Mouse (Mus musculus): Measurements from ENCODE around the gene Gm49403. TPM values are rescaled to one million over a fixed set of nuclear protein-coding genes. Genes with fewer than 3 reads are reported as not detected.
A peak's percentile ranks its signal among the peaks of the same experiment; 100 is the strongest.
"Not testable (repeated sequence)": the region's sequence is repeated elsewhere in the genome, so short reads cannot be mapped to it uniquely, and the experiment has no call there.

The Gm49403 gene
- total and polyA plus RNA-seq, 2 experiments: not detected

- under 1% methylated on average over 58 of the region's 58 CpGs for WGBS
- peaks cover 3% of the 10 kb centered on the region; the same call in 1 of the 2 replicates for H3K36me3 ChIP-seq (ENCODE audit: control insufficient read depth, insufficient read depth, low read length)
- TF ChIP-seq POLR2A (IDR thresholded peaks at IDR 0.05; ENCODE audit: extremely low read depth, insufficient read depth, low read length) (peak; percentile 63; the same call in 1 of the 2 replicates), CTCF (IDR thresholded peaks at IDR 0.05; ENCODE audit: low read depth, low read length) (no peak)
Measured at GRCm38 (mm10) chr19:8888511-8889385, 5.0 kb downstream of the Gm49403 start, which contains the start of the genes 1810009A15Rik and Gm49416. TSS of gene 1810009A15Rik (plus strand) at chr19:8888853. TSS of gene Gm49416 (plus strand) at chr19:8888926.

GRCm38 (mm10) chr19:8892829-8893766 lies 9.4 kb downstream of the Gm49403 start, which contains the start of gene Ints5:
TSS of gene Ints5 (plus strand) at chr19:8893005.
- WGBS: 2% methylated on average over 54 of the region's 54 CpGs
- TF ChIP-seq POLR2A (IDR thresholded peaks at IDR 0.05; ENCODE audit: extremely low read depth, insufficient read depth, low read length) (peak; percentile 82), CTCF (IDR thresholded peaks at IDR 0.05; ENCODE audit: low read depth, low read length) (no peak)

More at GRCm38 (mm10) chr19:8888511-8889385, 5.0 kb downstream of the Gm49403 start, which contains the start of the genes 1810009A15Rik and Gm49416:
- H3K27ac ChIP-seq (replicated peaks; ENCODE audit: insufficient read depth, low read depth, low read length): peak within 1 kb of the TSS; percentile 72
- H3K9ac ChIP-seq (ENCODE audit: low read depth, low read length): peak within 1 kb of the TSS; percentile 84
- peaks cover 7% of the 10 kb centered on the region for H3K4me1 ChIP-seq (ENCODE audit: control insufficient read depth, insufficient read depth, low read length)
- DNase-seq (ENCODE audit: extremely low read depth, low read depth, low spot score): peak; percentile 88
- H3K4me3 ChIP-seq (ENCODE audit: insufficient read depth, low read depth, low read length): peak within 1 kb of the TSS; percentile 82
- H3K79me2 ChIP-seq (ENCODE audit: control insufficient read depth, insufficient read depth, low read length): peaks cover 5% of the 10 kb centered on the region; the same call in 1 of the 2 replicates
- H3K27me3 ChIP-seq (ENCODE audit: control insufficient read depth, insufficient read depth, low read length): no peaks in the 10 kb centered on the region

GRCm38 (mm10) chr19:8895397-8895960 lies 11.7 kb downstream of the Gm49403 start:
- DNase-seq (ENCODE audit: extremely low read depth, low read depth, low spot score): no peak
- no peaks in the 10 kb centered on the region for H3K27me3 ChIP-seq (ENCODE audit: control insufficient read depth, insufficient read depth, low read length)
- 90% methylated on average over 9 of the region's 9 CpGs for WGBS
- H3K27ac ChIP-seq (replicated peaks; ENCODE audit: insufficient read depth, low read depth, low read length): no peak overlapping the region
- no peak overlapping the region for H3K4me3 ChIP-seq (ENCODE audit: insufficient read depth, low read depth, low read length)
- H3K4me1 ChIP-seq (ENCODE audit: control insufficient read depth, insufficient read depth, low read length): peaks cover 10% of the 10 kb centered on the region
- TF ChIP-seq CTCF (IDR thresholded peaks at IDR 0.05; ENCODE audit: low read depth, low read length): no peak
- TF ChIP-seq POLR2A (IDR thresholded peaks at IDR 0.05; ENCODE audit: extremely low read depth, insufficient read depth, low read length): no peak
- H3K36me3 ChIP-seq (ENCODE audit: control insufficient read depth, insufficient read depth, low read length): peaks cover under 1% of the 10 kb centered on the region; the same call in 1 of the 2 replicates
- no peak overlapping the region for H3K9ac ChIP-seq (ENCODE audit: low read depth, low read length)
- peaks cover 16% of the 10 kb centered on the region; the same call in 1 of the 2 replicates for H3K79me2 ChIP-seq (ENCODE audit: control insufficient read depth, insufficient read depth, low read length)

More at GRCm38 (mm10) chr19:8892829-8893766, 9.4 kb downstream of the Gm49403 start, which contains the start of gene Ints5:
- Histone ChIP-seq H3K9ac (ENCODE audit: low read depth, low read length) (peak within 1 kb of the TSS; percentile 87), H3K36me3 (ENCODE audit: control insufficient read depth, insufficient read depth, low read length) (peaks cover 3% of the 10 kb centered on the region; the same call in 1 of the 2 replicates), H3K4me1 (ENCODE audit: control insufficient read depth, insufficient read depth, low read length) (peaks cover 10% of the 10 kb centered on the region; the same call in 1 of the 2 replicates), H3K27me3 (ENCODE audit: control insufficient read depth, insufficient read depth, low read length) (no peaks in the 10 kb centered on the region), H3K4me3 (ENCODE audit: insufficient read depth, low read depth, low read length) (peak within 1 kb of the TSS; percentile 63), H3K79me2 (ENCODE audit: control insufficient read depth, insufficient read depth, low read length) (peaks cover 12% of the 10 kb centered on the region; the same call in 1 of the 2 replicates), H3K27ac (replicated peaks; ENCODE audit: insufficient read depth, low read depth, low read length) (peak within 1 kb of the TSS; percentile 60)
- peak; percentile 80 for DNase-seq (ENCODE audit: extremely low read depth, low read depth, low spot score)

DNA sequence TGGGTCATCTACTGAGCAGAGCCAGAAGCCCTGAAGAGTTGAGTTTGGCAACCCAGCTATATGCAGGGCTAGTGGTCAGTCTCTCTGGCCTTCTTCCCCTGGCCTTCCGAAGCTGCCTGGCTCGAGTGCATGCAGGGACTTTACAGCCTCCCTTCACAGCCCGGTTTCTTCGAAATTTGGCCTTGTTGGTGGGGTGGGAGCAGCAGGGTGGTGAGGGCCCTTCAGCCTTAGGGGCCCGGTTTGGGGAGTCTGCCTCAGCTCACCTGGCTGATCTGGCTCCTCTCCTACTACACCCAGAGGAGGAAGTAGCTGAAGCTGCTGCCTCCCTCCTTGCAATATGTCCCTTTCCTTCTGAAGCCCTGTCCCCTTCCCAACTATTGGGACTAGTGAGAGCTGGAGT lies 12.5 kb downstream of the Gm49403 start:
- H3K27ac ChIP-seq (replicated peaks; ENCODE audit: insufficient read depth, low read depth, low read length); H3K4me3 ChIP-seq (ENCODE audit: insufficient read depth, low read depth, low read length); H3K36me3 ChIP-seq (ENCODE audit: control insufficient read depth, insufficient read depth, low read length); DNase-seq (ENCODE audit: extremely low read depth, low read depth, low spot score); H3K9ac ChIP-seq (ENCODE audit: low read depth, low read length); H3K27me3 ChIP-seq (ENCODE audit: control insufficient read depth, insufficient read depth, low read length): not testable (repeated sequence)
- Histone ChIP-seq H3K79me2 (ENCODE audit: control insufficient read depth, insufficient read depth, low read length) (peaks cover 16% of the 10 kb centered on the region; the same call in 1 of the 2 replicates), H3K4me1 (ENCODE audit: control insufficient read depth, insufficient read depth, low read length) (peaks cover 12% of the 10 kb centered on the region)
- WGBS: 85% methylated on average over 5 of the region's 5 CpGs

- not testable (repeated sequence) for H3K27me3 ChIP-seq (ENCODE audit: control insufficient read depth, insufficient read depth, low read length); H3K36me3 ChIP-seq (ENCODE audit: control insufficient read depth, insufficient read depth, low read length)
- H3K4me3 ChIP-seq (ENCODE audit: insufficient read depth, low read depth, low read length): peak overlapping the region; percentile 71
- peak overlapping the region; percentile 38 for H3K27ac ChIP-seq (replicated peaks; ENCODE audit: insufficient read depth, low read depth, low read length)
- H3K9ac ChIP-seq (ENCODE audit: low read depth, low read length): peak overlapping the region; percentile 43
- peak; percentile 53 for DNase-seq (ENCODE audit: extremely low read depth, low read depth, low spot score)
- peaks cover 12% of the 10 kb centered on the region for H3K4me1 ChIP-seq (ENCODE audit: control insufficient read depth, insufficient read depth, low read length)
- 16% methylated on average over 21 of the region's 21 CpGs for WGBS
- peaks cover 16% of the 10 kb centered on the region; the same call in 1 of the 2 replicates for H3K79me2 ChIP-seq (ENCODE audit: control insufficient read depth, insufficient read depth, low read length)
Measured at GRCm38 (mm10) chr19:8897211-8897864, 13.6 kb downstream of the Gm49403 start.
